18 mouse cellular contexts compared by ENCODE assay signal in genomic region chr2:171862626-171863025, GRCm38 (mm10).
A peak's percentile ranks its signal among the peaks of the same experiment; 100 is the strongest.
DNase-seq lines count a peak whose midpoint lies in the region; TF ChIP-seq lines count a peak whose summit lies in the region.
"Had no signal": no experiment of that assay in that cellular context is flagged by ENCODE, and none has a peak within 500 bp of the region (broad histone marks: within the 10 kb centered on the region; RNA-seq: fewer than 3 reads in every experiment).

No protein-coding gene starts in this region.

- in situ Hi-C loops in ES-E14 (cut with MboI; ENCODE audit: low sequenced_read_pairs in 2 of 2, unreplicated experiment in 2 of 2) = no loop called here

- WGBS in midbrain, embryonic 10.5 days = 89% methylated on average over 2 of the region's 2 CpGs

- H3K9ac ChIP-seq in ES-E14 (ENCODE audit: insufficient read depth, low read depth, low read length, poor library complexity, severe bottlenecking) = no peak overlapping the region
- H3K9ac ChIP-seq: embryonic facial prominence, embryonic 12.5 days; forebrain, embryonic 13.5 days had no signal

- no peaks in the 10 kb centered on the region for H3K9me3 ChIP-seq in ES-E14 (ENCODE audit: control insufficient read depth, insufficient read depth, low read depth, low read length)
- H3K9me3 ChIP-seq in midbrain, embryonic 10.5 days (replicated peaks) = 0 out of 2 replicates have a peak, but pooled peaks cover 4% of the 10 kb centered on the region
- H3K9me3 ChIP-seq: embryonic facial prominence, embryonic 10.5 days; embryonic facial prominence, embryonic 12.5 days; forebrain, embryonic 13.5 days had no signal

- no peaks in the 10 kb centered on the region for H3K4me1 ChIP-seq in ES-E14 (ENCODE audit: control insufficient read depth in 2 of 2, insufficient read depth in 2 of 2, low read length in 2 of 2, poor library complexity in 1 of 2)
- no peaks in the 10 kb centered on the region for H3K4me1 ChIP-seq in midbrain, embryonic 10.5 days
- H3K4me1 ChIP-seq: embryonic facial prominence, embryonic 10.5 days; embryonic facial prominence, embryonic 12.5 days had no signal

- DNase-seq in heart, adult 11 months = peak; percentile 68
- DNase-seq in heart, adult 18-20 months = no peak
- peak; percentile 48 for DNase-seq in ES-E14 (ENCODE audit: low read depth, low spot score)
- peak; percentile 47 for DNase-seq in WW6 (ENCODE audit: low read depth, low spot score)
- DNase-seq in kidney, postnatal 10 days = no peak
- DNase-seq in spleen, adult 12 weeks (ENCODE audit: low spot score) = no peak
- no peak for DNase-seq in midbrain, embryonic 10.5 days (ENCODE audit: low spot score)
- DNase-seq: adrenal gland, adult 8-10 months; adrenal gland, postnatal 14 days; adrenal gland, postnatal 36 days; cerebellum, adult 11-12 months; cerebellum, adult 2 months; cerebellum, adult 9-10 months; cerebellum, postnatal 10 days; cerebellum, postnatal 25 days had no signal

- no peaks in the 10 kb centered on the region for H3K36me3 ChIP-seq in ES-E14 (ENCODE audit: control insufficient read depth, insufficient read depth, low read length, poor library complexity, severe bottlenecking)
- no peaks in the 10 kb centered on the region for H3K36me3 ChIP-seq in midbrain, embryonic 10.5 days
- H3K36me3 ChIP-seq: embryonic facial prominence, embryonic 10.5 days; embryonic facial prominence, embryonic 12.5 days had no signal

- H3K27ac ChIP-seq in ES-E14 (ENCODE audit: insufficient read depth, low read depth, low read length, poor library complexity, severe bottlenecking) = no peak overlapping the region
- no peak overlapping the region for H3K27ac ChIP-seq in midbrain, embryonic 10.5 days (replicated peaks)
- H3K27ac ChIP-seq: embryonic facial prominence, embryonic 10.5 days; embryonic facial prominence, embryonic 12.5 days; forebrain, embryonic 13.5 days had no signal

- H3K4me3 ChIP-seq in ES-E14 (ENCODE audit: insufficient read depth in 1 of 2, low read depth in 1 of 2, low read length in 2 of 2, poor library complexity in 1 of 2, severe bottlenecking in 1 of 2) = no peak overlapping the region
- H3K4me3 ChIP-seq in midbrain, embryonic 10.5 days = no peak overlapping the region
- H3K4me3 ChIP-seq: embryonic facial prominence, embryonic 10.5 days; embryonic facial prominence, embryonic 12.5 days; forebrain, embryonic 13.5 days had no signal

- no peaks in the 10 kb centered on the region for H3K27me3 ChIP-seq in midbrain, embryonic 10.5 days (ENCODE audit: low read depth, poor library complexity, severe bottlenecking)
- H3K27me3 ChIP-seq: embryonic facial prominence, embryonic 12.5 days; forebrain, embryonic 13.5 days had no signal

TF ChIP-seq in ES-E14, 5 proteins besides CTCF, POLR2A, EP300 and RAD21:
- no peak for TF ChIP-seq ZC3H11A (IDR thresholded peaks at IDR 0.05; ENCODE audit: borderline replicate concordance, low read depth, low read length)
- TF ChIP-seq HCFC1 (IDR thresholded peaks at IDR 0.05; ENCODE audit: borderline replicate concordance, insufficient read depth, low read length) = no peak
- no peak for TF ChIP-seq CHD2 (IDR thresholded peaks at IDR 0.05; ENCODE audit: low read depth, low read length)
- no peak for TF ChIP-seq ZNF384 (IDR thresholded peaks at IDR 0.05; ENCODE audit: low read depth, low read length)
- no peak for TF ChIP-seq MAFK (IDR thresholded peaks at IDR 0.05; ENCODE audit: insufficient read depth, low read depth, low read length)

Comparison
In these comparisons a context has a peak if more than half of its experiments do, and no peak if none do; other contexts are left out.
1. DNase-seq: peak in heart, adult 11 months (single experiment), ES-E14 (single experiment) and WW6 (single experiment); none in heart, adult 18-20 months (0 of 2), kidney, postnatal 10 days (single experiment), spleen, adult 12 weeks (single experiment) and midbrain, embryonic 10.5 days (single experiment).